Mouse (Mus musculus): ENCODE data around the gene Sugt1.

DNA sequence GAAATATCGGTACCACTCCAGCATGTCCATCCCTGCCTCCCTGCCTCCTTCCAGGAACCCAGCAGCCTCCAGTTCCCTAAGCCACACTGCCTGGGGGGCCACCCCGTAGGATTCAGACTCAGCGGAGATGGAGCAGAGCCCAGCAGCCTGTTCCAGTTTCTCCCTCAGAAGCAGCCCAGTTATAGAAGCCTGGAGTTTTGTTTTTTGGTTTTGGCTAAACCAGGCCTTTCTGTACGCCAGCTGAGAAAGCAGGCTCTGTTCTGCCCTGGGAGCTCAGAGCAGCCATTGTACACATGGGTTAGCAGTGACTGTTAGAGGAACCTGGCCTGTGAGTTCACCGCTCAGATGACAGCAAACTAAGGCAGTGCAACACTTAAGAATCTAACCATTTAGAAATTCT is 70.8 kb downstream of the Sugt1 start:
- TF ChIP-seq GATA1 (IDR thresholded peaks at IDR 0.05; ENCODE audit: low read length) (no peak), TAL1 (IDR thresholded peaks at IDR 0.05; ENCODE audit: low read length) (no peak)
